Mouse (Mus musculus): ENCODE measurements around the gene Gm11146. TPM values are rescaled to one million over a fixed set of nuclear protein-coding genes. Genes with fewer than 3 reads are reported as not detected.

Gm11146 gene
- polyA plus RNA-seq, 1 experiment from 2014 or later, result not detected

DNA sequence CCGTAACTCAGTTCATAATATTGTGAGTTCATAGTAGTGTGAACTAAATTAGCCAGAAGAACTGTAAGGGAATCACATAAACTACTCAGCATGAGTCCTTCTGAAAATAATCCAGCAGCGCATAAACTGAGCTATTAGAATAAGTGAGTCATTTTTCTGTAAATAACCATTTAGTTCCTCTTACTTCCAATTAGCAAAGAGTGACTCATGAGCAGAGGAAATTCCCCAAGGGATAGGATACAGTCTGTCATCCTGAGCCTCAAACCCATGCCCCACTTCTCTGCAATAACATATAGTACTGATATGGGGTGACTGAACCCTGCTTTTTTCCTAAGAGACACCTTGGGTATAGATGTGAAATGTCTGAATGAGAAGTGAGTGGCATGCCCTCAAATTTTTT is 687 bp upstream of the Gm11146 start:
- no peak for ATAC-seq
- Histone ChIP-seq H3K4me3 (replicated peaks) (no peak overlapping the region), H3K4me2 (replicated peaks) (no peak overlapping the region), H3K36me3 (peaks cover 9% of the 10 kb centered on the region), H3K9ac (replicated peaks) (no peak overlapping the region), H3K27me3 (no peaks in the 10 kb centered on the region), H3K9me3 (no peaks in the 10 kb centered on the region), H3K27ac (no peak overlapping the region), H3K4me1 (replicated peaks) (0 out of 2 replicates have a peak, but pooled peaks cover 3% of the 10 kb centered on the region)
- WGBS, result 84% methylated on average over 2 of the region's 2 CpGs

DNA sequence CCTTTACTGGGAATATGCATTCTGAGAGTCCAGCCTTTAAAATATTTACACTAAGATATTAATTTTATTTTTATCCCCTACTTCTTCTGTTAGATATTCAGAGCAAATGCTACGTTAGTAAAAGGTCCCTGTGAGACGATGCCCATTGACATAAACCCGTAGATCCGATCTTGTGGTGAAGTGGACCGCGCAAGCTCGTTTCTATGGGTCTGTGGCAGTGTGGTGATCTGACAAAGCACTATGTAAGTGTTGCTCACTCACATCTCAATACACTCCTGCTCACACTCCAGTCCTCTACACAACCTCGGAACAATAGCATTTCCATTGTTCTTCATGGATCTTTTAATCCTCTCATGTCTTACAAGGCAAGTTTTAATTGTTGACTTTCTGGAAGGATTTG is 3.1 kb downstream of the Gm11146 start:
- ATAC-seq, result no peak

DNA sequence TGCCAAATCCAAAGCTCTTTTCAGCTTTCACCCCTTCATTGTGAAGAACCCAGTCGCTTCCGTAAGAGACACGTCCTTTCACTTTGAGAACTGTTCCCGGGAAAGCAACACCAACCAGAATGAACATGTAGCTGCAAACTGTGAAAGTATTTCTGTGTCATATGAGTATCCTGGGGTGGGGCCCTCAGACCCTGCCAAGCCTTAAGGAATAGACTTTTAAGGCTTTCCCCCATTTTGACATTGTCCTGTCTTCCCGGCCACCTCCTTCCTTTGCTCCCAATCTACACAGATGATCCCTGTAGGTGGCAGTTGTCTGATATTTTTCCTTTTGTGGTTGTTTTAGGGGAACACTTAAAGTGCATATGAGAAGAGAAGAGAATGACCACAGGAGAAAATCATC is 5.3 kb downstream of the Gm11146 start:
- ATAC-seq, result no peak
- Histone ChIP-seq H3K27ac (peak overlapping the region; percentile 88), H3K4me3 (replicated peaks) (peak overlapping the region; percentile 39), H3K9ac (replicated peaks) (peak overlapping the region; percentile 65), H3K4me1 (replicated peaks) (peaks cover 36% of the 10 kb centered on the region), H3K4me2 (replicated peaks) (peak overlapping the region; percentile 51), H3K36me3 (peaks cover 9% of the 10 kb centered on the region), H3K9me3 (no peaks in the 10 kb centered on the region), H3K27me3 (no peaks in the 10 kb centered on the region)
- 35% methylated on average over 5 of the region's 5 CpGs for WGBS

More for the DNA sequence above, 3.1 kb downstream of the Gm11146 start:
- H3K9me3 ChIP-seq, result no peaks in the 10 kb centered on the region
- peaks cover 24% of the 10 kb centered on the region for H3K4me1 ChIP-seq (replicated peaks)
- H3K27me3 ChIP-seq, result no peaks in the 10 kb centered on the region
- H3K4me3 ChIP-seq (replicated peaks), result peak overlapping the region; percentile 19
- H3K36me3 ChIP-seq, result peaks cover 9% of the 10 kb centered on the region
- H3K9ac ChIP-seq (replicated peaks), result no peak overlapping the region
- H3K27ac ChIP-seq, result no peak overlapping the region; the same call in 1 of the 2 replicates
- WGBS, result 77% methylated on average over 8 of the region's 8 CpGs
- H3K4me2 ChIP-seq (replicated peaks), result peak overlapping the region; percentile 36

DNA sequence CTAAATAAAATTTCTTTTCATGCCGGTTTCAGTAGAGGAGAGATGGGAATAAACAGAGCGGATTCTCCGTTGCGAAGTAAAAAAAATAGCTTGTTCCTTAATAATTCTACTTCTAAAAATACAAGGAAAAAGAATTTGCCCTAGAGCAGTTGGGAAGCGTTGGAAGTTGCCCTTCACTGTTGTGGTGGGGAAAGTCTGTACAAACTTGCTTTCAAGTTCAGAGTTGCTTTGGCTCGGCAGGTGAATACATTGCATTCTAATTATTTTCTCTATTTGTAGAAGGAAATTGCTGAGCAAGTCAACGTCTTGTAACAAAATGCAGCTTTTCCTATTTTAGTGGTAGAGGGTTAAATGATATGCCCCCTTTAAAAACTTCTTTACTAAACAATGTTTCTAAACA is 6.2 kb downstream of the Gm11146 start:
- peak overlapping the region; percentile 36 for H3K4me3 ChIP-seq (replicated peaks)
- peak overlapping the region; percentile 87 for H3K27ac ChIP-seq
- peak overlapping the region; percentile 61 for H3K9ac ChIP-seq (replicated peaks)
- WGBS, result 72% methylated on average over 7 of the region's 7 CpGs
- ATAC-seq, result no peak
- no peaks in the 10 kb centered on the region for H3K27me3 ChIP-seq
- H3K36me3 ChIP-seq, result peaks cover 9% of the 10 kb centered on the region
- peak overlapping the region; percentile 49 for H3K4me2 ChIP-seq (replicated peaks)
- no peaks in the 10 kb centered on the region for H3K9me3 ChIP-seq
- peaks cover 36% of the 10 kb centered on the region for H3K4me1 ChIP-seq (replicated peaks)

DNA sequence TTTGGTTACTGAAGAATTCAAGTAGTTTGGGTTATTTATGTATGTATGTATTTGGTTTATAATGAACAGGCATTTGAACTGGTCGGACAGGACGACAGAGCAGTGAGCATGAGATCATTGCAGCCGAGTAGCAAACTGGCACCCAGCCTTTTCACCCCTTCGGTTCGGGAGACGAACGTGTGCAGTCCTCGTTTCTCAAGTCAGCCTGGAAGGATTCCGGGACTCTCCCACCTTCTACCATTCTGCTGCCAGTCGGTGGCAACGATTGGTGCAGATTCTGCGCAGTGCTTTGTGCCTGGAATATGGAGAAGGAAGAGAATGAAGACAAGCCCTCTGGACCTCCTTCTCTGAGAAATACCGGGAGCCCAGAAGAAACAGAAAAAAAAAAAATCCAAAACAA is 7.3 kb downstream of the Gm11146 start:
- Histone ChIP-seq H3K9me3 (no peaks in the 10 kb centered on the region), H3K9ac (replicated peaks) (peak overlapping the region; percentile 61), H3K4me2 (replicated peaks) (peak overlapping the region; percentile 49), H3K36me3 (peaks cover 7% of the 10 kb centered on the region), H3K4me3 (replicated peaks) (peak overlapping the region; percentile 36), H3K27me3 (no peaks in the 10 kb centered on the region), H3K27ac (peak overlapping the region; percentile 87), H3K4me1 (replicated peaks) (peaks cover 36% of the 10 kb centered on the region)
- peak; percentile 43 for ATAC-seq
- 41% methylated on average over 13 of the region's 13 CpGs for WGBS

DNA sequence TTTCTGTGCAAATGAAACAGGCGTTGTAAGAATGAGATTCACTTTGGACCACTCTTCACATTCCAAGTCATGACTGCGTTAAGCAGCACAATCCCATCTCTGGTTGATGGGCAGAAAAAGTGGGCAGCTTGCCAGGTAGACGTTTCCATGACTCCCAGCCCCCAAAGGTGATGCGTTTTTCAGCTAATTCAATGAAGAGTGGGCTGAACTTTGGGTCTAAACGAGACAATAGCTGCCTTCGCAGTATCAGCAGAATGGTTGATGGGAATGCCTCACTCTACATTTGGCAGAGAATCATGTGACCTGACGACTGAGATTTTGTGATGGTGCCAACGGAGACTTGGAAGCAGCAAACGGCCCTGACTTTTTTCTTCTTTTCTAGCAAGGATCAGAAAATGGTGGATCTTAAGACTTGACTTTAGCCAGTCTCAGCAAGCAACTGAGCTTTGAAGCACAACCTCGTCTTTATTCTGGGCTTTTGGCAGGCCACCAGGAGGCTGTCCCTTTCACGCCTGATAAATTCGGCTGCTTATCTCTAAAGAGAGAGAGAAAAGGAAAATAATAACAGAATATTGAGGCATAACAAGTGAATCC is 8.0 kb downstream of the Gm11146 start:
- H3K27me3 ChIP-seq, result no peaks in the 10 kb centered on the region
- H3K27ac ChIP-seq, result peak overlapping the region; percentile 87
- H3K4me2 ChIP-seq (replicated peaks), result peak overlapping the region; percentile 49
- H3K36me3 ChIP-seq, result 0 out of 2 replicates have a peak, but pooled peaks cover 3% of the 10 kb centered on the region
- no peaks in the 10 kb centered on the region for H3K9me3 ChIP-seq
- peak overlapping the region; percentile 25 for H3K4me3 ChIP-seq (replicated peaks)
- peak overlapping the region; percentile 45; the same call in 1 of the 2 replicates for H3K9ac ChIP-seq (replicated peaks)
- H3K4me1 ChIP-seq (replicated peaks), result peaks cover 36% of the 10 kb centered on the region
- WGBS, result 12% methylated on average over 12 of the region's 12 CpGs
- peak; percentile 90 for ATAC-seq

DNA sequence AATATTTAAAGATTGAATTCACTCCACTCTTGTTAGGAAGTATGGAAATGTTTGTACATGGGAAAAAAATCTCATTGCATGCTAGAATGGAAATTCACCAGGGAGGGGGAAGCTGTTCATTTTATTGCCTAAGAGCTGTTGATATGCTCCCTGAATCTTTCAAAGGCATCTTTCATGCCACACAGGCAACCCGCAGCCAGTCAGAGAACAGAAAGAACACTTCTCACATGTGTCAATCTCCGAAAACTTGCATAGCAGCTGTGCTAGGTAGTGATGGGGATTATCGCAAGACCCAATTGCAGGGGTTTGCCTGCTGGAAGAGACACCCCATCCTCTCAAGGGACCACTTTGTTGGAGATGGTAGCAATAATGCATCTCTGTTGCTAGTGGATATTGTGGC is 8.9 kb downstream of the Gm11146 start:
- peak overlapping the region; percentile 49 for H3K4me2 ChIP-seq (replicated peaks)
- peaks cover 36% of the 10 kb centered on the region for H3K4me1 ChIP-seq (replicated peaks)
- no peaks in the 10 kb centered on the region for H3K36me3 ChIP-seq
- H3K4me3 ChIP-seq (replicated peaks), result peak overlapping the region; percentile 9; the same call in 1 of the 2 replicates
- no peaks in the 10 kb centered on the region for H3K9me3 ChIP-seq
- no peak overlapping the region for H3K9ac ChIP-seq (replicated peaks)
- no peaks in the 10 kb centered on the region for H3K27me3 ChIP-seq
- peak; percentile 69; the same call in 1 of the 2 replicates for ATAC-seq
- WGBS, result 27% methylated on average over 3 of the region's 3 CpGs
- H3K27ac ChIP-seq, result peak overlapping the region; percentile 87

DNA sequence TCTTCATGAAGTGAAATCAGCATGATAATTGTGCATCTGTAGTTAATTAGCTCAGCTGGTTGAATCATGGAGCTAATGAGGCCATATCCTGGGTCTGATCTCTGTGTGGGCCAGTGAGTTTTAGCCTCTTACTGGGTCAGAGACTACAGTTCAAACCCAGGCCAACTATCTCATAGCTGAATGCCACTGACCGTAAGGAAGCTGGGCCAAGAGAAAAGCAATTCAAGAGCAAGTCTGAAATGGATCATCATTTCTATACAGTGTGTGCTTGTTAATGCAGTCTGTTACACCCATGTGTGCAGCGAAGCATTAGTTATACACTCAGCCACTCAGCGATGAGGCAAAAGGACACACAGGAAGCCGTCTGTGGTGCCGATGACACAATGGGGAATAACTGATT is 28.9 kb downstream of the Gm11146 start:
- Histone ChIP-seq H3K9me3 (no peaks in the 10 kb centered on the region), H3K27ac (no peak overlapping the region), H3K4me1 (replicated peaks) (no peaks in the 10 kb centered on the region), H3K4me2 (replicated peaks) (no peak overlapping the region), H3K27me3 (no peaks in the 10 kb centered on the region), H3K36me3 (peaks cover 4% of the 10 kb centered on the region; the same call in 1 of the 2 replicates), H3K9ac (replicated peaks) (no peak overlapping the region), H3K4me3 (replicated peaks) (no peak overlapping the region)
- WGBS, result 77% methylated on average over 5 of the region's 5 CpGs
- 0 out of 2 replicates have a peak, but pooled peaks have one; percentile 58 for ATAC-seq

DNA sequence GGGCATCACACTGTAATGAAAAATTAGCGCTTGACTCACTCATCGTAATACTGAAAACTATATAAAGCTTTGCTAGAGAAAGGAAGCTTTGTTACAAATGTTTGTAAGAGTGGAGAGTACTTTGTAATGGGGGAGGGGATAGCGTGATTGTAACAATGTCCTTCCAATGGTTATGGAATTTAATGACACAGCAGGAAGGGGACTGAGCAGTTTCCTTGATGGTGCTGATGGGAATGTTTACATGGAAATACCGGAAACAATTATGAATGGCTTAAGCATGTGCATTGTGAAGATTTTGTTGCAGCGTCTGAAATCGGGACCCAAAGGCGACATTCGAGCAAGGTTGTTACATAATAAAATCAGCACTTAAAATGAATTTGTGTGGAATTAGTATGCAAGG is 32.4 kb downstream of the Gm11146 start:
- H3K36me3 ChIP-seq, result peaks cover 4% of the 10 kb centered on the region; the same call in 1 of the 2 replicates
- WGBS, result 94% methylated on average over 8 of the region's 8 CpGs
- no peak overlapping the region for H3K9ac ChIP-seq (replicated peaks)
- no peak overlapping the region for H3K4me3 ChIP-seq (replicated peaks)
- H3K4me1 ChIP-seq (replicated peaks), result no peaks in the 10 kb centered on the region
- no peaks in the 10 kb centered on the region for H3K9me3 ChIP-seq
- H3K4me2 ChIP-seq (replicated peaks), result no peak overlapping the region
- H3K27ac ChIP-seq, result no peak overlapping the region
- H3K27me3 ChIP-seq, result no peaks in the 10 kb centered on the region
- ATAC-seq, result no peak

DNA sequence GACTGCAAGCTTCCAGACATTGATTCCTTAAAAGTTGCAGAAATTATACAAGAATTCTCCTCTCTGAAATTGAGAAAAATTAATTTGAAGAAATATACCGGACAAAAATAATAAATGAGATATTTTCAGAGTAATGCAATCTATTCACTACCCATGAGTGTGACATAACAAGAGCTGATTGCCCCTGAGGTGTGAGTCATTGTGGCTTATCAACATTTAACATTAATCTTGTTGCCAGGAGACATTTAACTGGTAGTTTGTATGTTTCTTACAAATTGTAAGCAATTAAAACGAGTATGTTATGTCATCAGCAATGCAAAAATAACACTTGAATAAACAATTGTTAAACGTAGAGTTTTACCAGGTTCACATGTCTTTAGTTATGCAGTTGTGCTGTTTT is 33.5 kb downstream of the Gm11146 start:
- H3K9ac ChIP-seq (replicated peaks), result no peak overlapping the region
- H3K4me3 ChIP-seq (replicated peaks), result no peak overlapping the region
- 89% methylated on average over 3 of the region's 3 CpGs for WGBS
- ATAC-seq, result no peak
- H3K27ac ChIP-seq, result no peak overlapping the region
- no peaks in the 10 kb centered on the region for H3K27me3 ChIP-seq
- H3K4me1 ChIP-seq (replicated peaks), result no peaks in the 10 kb centered on the region
- no peak overlapping the region for H3K4me2 ChIP-seq (replicated peaks)
- no peaks in the 10 kb centered on the region for H3K9me3 ChIP-seq
- peaks cover 4% of the 10 kb centered on the region; the same call in 1 of the 2 replicates for H3K36me3 ChIP-seq

DNA sequence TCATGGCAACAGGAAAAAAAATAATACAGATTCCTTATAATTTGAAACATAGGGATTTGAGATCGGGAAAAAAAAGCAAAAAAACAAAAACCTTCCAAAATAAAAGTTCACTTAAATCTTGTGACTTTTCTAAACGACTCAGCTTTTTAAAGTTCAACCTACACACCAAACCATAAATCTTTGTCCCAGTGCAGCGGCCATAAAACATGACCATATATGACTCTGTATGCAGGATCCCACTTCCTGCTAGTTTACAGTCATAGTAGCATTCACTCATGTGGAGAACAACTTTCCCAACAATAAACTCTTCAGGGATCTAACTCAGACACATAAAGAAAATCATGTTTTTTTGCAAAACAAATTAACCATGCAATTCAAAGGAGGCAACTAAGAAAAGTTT is 39.0 kb downstream of the Gm11146 start:
- H3K27ac ChIP-seq, result no peak overlapping the region
- no peak for ATAC-seq
- H3K27me3 ChIP-seq, result no peaks in the 10 kb centered on the region
- H3K36me3 ChIP-seq, result no peaks in the 10 kb centered on the region
- no peak overlapping the region for H3K9ac ChIP-seq (replicated peaks)
- no peaks in the 10 kb centered on the region for H3K9me3 ChIP-seq
- H3K4me1 ChIP-seq (replicated peaks), result no peaks in the 10 kb centered on the region
- 93% methylated on average over 3 of the region's 3 CpGs for WGBS
- no peak overlapping the region for H3K4me3 ChIP-seq (replicated peaks)
- no peak overlapping the region for H3K4me2 ChIP-seq (replicated peaks)

DNA sequence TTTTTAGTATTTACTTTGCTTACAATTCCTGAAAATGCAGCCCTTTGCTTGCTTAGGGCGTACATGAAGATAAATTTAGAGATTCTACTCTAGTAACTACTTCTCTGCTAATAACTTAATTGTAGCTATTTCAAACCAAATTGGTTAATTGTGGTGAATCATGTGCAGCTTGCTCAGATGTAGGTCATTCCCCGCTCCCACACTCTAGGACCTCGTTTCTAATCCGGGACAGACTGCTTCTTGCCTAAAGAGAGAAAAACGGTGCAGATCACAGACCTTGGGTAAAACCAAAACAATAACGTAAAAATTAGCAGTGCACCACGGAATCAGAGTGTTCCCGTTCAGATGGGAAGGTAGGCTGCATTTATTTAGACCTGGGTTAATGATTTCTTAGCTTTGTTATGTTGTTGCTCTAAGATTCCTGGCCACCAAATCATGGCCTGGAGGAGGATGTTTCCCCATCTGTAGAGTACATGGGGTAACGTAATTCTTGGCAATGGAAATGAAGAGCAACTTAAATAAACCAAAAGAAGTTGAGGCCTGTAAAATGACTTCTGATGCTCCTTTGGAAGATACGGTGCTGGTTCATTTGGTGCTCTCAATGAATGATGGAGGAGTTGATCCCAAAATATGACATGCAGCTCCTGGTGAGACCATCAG is 45.3 kb downstream of the Gm11146 start:
- Histone ChIP-seq H3K4me3 (replicated peaks) (no peak overlapping the region), H3K9ac (replicated peaks) (no peak overlapping the region), H3K36me3 (peaks cover 3% of the 10 kb centered on the region; the same call in 1 of the 2 replicates), H3K27me3 (no peaks in the 10 kb centered on the region), H3K27ac (no peak overlapping the region), H3K9me3 (no peaks in the 10 kb centered on the region), H3K4me2 (replicated peaks) (no peak overlapping the region), H3K4me1 (replicated peaks) (0 out of 2 replicates have a peak, but pooled peaks cover 3% of the 10 kb centered on the region)
- 91% methylated on average over 10 of the region's 10 CpGs for WGBS
- ATAC-seq, result no peak

Measured in midbrain, embryonic 13.5 days (tissue).